Mouse (Mus musculus): ENCODE results near the gene Clspn. TPM values are rescaled to one million over a fixed set of nuclear protein-coding genes. Genes with fewer than 3 reads are reported as not detected.

The Clspn gene
- total RNA-seq, 2 experiments from 2014 or later: 12.0 to 12.9 TPM

GRCm38 (mm10) chr4:126553685-126554084 is 3.0 kb upstream of the Clspn start:
- DNase-seq (ENCODE audit: low spot score in 2 of 2): no peak

GRCm38 (mm10) chr4:126554462-126554861 is 2.3 kb upstream of the Clspn start:
- DNase-seq (ENCODE audit: low spot score in 2 of 2): no peak

- no peak for DNase-seq (ENCODE audit: low spot score in 2 of 2)
Observed at GRCm38 (mm10) chr4:126563798-126564197, 7.1 kb downstream of the Clspn start.

GRCm38 (mm10) chr4:126567243-126567642 is 10.5 kb downstream of the Clspn start:
- no peak for DNase-seq (ENCODE audit: low spot score in 2 of 2)

- DNase-seq (ENCODE audit: low spot score in 2 of 2): no peak
Observed at GRCm38 (mm10) chr4:126569783-126570182, 13.0 kb downstream of the Clspn start.

- no peak for DNase-seq (ENCODE audit: low spot score in 2 of 2)
Observed at GRCm38 (mm10) chr4:126576281-126576680, 19.5 kb downstream of the Clspn start.

GRCm38 (mm10) chr4:126577920-126578319 is 21.2 kb downstream of the Clspn start:
- DNase-seq (ENCODE audit: low spot score in 2 of 2): no peak

GRCm38 (mm10) chr4:126579077-126579476 is 22.3 kb downstream of the Clspn start:
- DNase-seq (ENCODE audit: low spot score in 2 of 2): no peak

- DNase-seq (ENCODE audit: low spot score in 2 of 2): no peak
Observed at GRCm38 (mm10) chr4:126585739-126586138, 29.0 kb downstream of the Clspn start.

GRCm38 (mm10) chr4:126592039-126592438 is 35.3 kb downstream of the Clspn start:
- DNase-seq (ENCODE audit: low spot score in 2 of 2): no peak

- DNase-seq (ENCODE audit: low spot score in 2 of 2): peak in 1 of 2 experiments; percentile 50
Observed at GRCm38 (mm10) chr4:126599971-126600754, 43.4 kb downstream of the Clspn start.

- DNase-seq (ENCODE audit: low spot score in 2 of 2): no peak
Observed at GRCm38 (mm10) chr4:126601597-126602444, 45.1 kb downstream of the Clspn start.

GRCm38 (mm10) chr4:126602445-126602762 is 45.7 kb downstream of the Clspn start:
- DNase-seq (ENCODE audit: low spot score in 2 of 2): no peak

GRCm38 (mm10) chr4:126604141-126604540 is 47.4 kb downstream of the Clspn start:
- DNase-seq (ENCODE audit: low spot score in 2 of 2): no peak

GRCm38 (mm10) chr4:126605751-126606150 is 49.0 kb downstream of the Clspn start:
- DNase-seq (ENCODE audit: low spot score in 2 of 2): no peak

- peak; percentile 76 to 84 for DNase-seq (ENCODE audit: low spot score in 2 of 2)
Observed at GRCm38 (mm10) chr4:126609606-126610181, 53.0 kb downstream of the Clspn start, which contains the start of gene 5730409E04Rik. 5730409E04Rik (plus strand) TSS chr4:126609818.

- no peak for DNase-seq (ENCODE audit: low spot score in 2 of 2)
Observed at GRCm38 (mm10) chr4:126611991-126612390, 55.3 kb downstream of the Clspn start.

- no peak for DNase-seq (ENCODE audit: low spot score in 2 of 2)
Observed at GRCm38 (mm10) chr4:126616312-126616711, 59.6 kb downstream of the Clspn start.

- DNase-seq (ENCODE audit: low spot score in 2 of 2): peak in 1 of 2 experiments; percentile 23
Observed at GRCm38 (mm10) chr4:126619691-126620330, 63.1 kb downstream of the Clspn start.

GRCm38 (mm10) chr4:126620349-126620874 is 63.7 kb downstream of the Clspn start:
- no peak for DNase-seq (ENCODE audit: low spot score in 2 of 2)

Data from gastrocnemius, postnatal 4 days (tissue).